Mouse (Mus musculus): ENCODE data around the gene Blcap.
"Not testable (repeated sequence)": the region's sequence is repeated elsewhere in the genome, so short reads cannot be mapped to it uniquely, and the experiment has no call there.

Blcap gene

DNA sequence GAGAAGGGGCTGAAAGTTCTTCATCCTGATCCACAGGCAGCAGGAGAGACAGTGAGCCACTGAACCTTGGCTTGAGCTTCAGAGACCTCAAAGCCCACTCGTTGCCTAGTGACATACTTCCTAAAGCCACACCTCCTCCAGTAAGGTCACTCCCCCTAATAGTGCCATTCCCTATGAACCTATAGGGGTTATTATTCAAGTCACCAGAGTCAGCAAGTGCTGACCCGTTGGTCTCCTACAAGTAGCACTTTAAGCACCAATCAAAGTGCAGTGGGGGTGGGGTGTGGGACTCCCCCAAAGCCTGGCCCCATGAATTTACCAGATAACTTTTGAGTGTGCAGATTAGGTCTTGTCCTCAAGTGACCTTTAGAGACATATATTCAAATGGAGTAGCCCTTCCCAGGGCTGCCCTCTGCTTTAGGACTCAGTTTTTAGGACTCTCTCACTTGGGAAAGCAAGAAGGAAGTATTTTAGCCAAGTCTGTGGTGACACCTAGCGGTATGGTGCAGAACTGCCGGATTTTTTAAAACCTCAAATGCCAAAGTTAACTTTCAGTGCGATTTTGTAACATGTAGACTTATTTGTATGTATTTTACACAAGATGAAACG is at the start of gene Blcap:
TSS of gene Blcap (minus strand) at position 51 of the 609 bp plus-strand sequence.
- DNase-seq (ENCODE audit: extremely low spot score, low read depth, low spot score), result peak; percentile 75

DNA sequence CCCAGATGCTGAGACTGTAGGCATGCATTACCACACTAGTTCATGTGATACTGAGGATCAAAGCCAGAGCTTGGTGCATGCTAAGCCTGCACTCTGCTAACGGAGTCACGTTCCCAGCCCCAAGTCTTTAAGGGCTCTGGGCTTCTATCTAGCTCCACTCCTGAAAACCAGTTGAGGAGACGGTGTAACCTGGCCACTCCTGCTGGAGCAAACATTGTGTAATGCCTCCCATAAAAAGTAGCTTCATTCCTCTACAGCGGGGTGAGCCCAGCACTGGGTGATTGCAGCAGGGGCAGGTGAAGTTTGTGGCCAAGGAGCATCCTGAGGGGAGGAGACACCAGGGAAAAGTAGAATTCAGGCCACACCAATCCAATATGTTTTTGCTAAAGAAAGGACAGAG is 47.3 kb upstream of the Blcap start:
- DNase-seq (ENCODE audit: extremely low spot score, low read depth, low spot score), result no peak

DNA sequence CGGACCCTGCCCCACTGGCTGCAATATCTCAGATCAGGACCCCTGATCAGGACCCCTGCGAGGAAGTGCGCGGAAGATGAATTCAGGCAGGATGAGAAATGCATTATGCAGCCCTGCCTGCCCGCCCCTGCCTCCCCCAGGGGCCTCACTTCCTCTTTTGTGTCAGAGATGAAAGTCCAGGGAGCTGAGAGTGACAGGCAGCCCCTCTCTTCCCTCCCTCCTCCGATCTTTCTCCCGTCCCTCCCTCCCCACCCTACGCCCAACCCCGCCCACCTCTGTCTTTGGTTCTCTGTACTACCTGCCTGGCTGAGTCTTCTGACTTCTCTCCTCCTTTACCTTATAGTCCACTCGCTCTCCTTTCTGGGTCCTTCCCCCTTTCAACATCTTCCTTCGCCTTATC is 42.9 kb upstream of the Blcap start:
- DNase-seq (ENCODE audit: extremely low spot score, low read depth, low spot score), result no peak

DNA sequence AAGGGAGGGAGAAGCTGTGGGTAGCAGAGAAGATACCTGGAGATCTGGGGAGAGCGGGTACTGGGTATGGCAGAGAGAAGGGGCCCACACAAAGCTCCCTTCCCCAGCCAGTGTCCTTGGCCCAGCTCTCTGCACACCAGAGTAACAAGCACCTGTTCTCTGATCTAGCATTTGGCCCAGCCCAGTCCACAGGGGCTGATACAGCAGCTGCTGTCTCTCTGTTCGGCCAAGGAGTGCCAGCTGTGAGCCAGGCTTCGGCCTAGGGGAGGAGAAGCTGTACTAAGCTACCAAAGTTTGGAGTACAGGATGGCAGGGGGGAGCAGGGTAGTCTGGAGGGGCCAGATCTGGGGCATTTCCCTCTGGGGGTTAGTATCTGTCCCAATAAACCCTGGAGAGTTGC is 40.7 kb upstream of the Blcap start:
- no peak for DNase-seq (ENCODE audit: extremely low spot score, low read depth, low spot score)

DNA sequence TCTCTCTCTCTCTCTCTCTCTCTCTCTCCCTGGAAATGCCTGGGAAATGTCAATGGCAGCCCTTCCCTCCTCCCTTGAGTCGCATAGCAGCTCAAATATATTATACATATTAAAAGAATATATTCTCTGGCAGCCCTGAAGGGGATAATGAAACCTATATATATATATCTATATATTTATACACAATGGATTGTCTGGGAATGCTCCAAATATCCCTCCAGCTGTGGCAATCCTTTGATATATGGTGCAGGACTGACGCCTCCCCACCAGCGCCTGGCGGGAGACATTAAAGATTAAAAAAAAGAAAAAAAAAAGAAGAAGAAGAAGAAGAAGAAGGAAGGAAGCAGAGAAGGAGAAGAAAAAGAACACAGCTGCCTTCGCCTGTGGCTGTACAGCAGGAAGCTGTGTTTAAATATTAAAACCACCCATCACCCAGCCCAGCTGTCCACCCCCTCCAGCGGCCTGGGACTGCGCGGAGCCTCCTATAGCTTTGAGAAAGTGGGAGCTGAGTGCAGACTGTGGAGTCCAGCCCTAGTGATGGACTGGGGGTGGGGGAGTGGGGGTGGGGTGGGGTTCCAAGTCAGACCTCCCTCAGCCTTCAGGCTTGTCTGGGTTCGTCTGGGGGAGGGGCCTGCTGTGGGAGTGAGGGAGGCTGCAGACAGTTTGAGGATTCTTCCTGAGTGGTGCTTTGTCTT is 36.6 kb upstream of the Blcap start:
- no peak for DNase-seq (ENCODE audit: extremely low spot score, low read depth, low spot score)

DNA sequence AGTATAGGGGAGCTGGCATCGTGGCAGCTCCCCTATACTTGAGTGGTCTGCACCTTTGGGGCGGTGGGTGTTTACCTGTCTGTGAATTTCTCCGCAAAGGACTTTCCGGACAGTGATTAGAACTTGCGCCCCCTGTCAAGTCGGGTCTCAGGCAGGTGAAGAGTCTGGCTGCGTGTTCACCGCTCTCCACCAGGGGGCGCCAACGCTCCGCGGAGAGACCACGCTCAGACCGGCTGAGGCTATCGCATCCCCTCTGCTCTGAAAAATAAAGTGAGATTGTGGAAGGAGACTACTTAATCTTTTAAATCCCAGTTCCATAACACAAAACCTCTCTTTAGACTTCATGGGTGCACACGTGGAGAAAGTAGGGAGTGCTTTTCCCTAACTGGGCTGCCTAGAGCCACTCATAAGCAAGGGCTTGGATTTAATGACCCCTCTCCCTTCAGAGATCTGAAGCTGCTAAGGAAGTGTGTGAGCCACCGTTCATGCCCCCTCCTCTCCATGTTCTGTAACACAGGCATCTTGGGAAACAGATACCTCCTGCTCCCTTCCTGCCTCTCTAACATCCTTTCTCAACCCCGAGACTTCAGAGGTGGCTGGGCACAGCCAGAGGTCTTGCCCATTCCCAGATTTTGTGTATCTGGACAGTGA is 34.1 kb upstream of the Blcap start:
- DNase-seq (ENCODE audit: extremely low spot score, low read depth, low spot score), result peak; percentile 41

DNA sequence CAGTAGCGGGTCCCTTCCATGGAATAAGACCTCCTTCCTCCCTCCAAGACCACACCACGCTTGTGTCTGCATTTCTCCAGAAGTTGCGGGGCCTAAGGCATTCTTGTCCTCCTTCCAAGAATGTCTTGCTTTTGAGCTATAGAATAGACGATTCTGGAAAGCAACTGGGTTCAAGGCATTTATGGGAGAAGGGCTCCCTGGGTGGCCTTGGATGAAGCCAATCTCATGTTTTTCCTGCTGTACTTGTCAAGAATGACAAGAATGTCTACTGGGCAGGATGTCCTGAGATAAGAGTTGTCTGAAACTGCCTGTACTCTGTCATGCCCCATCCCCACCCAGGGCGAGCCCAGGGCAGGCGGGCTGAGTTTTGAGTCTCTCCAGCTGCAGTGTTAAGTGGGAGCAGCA is 30.4 kb upstream of the Blcap start:
- DNase-seq (ENCODE audit: extremely low spot score, low read depth, low spot score), result no peak

DNA sequence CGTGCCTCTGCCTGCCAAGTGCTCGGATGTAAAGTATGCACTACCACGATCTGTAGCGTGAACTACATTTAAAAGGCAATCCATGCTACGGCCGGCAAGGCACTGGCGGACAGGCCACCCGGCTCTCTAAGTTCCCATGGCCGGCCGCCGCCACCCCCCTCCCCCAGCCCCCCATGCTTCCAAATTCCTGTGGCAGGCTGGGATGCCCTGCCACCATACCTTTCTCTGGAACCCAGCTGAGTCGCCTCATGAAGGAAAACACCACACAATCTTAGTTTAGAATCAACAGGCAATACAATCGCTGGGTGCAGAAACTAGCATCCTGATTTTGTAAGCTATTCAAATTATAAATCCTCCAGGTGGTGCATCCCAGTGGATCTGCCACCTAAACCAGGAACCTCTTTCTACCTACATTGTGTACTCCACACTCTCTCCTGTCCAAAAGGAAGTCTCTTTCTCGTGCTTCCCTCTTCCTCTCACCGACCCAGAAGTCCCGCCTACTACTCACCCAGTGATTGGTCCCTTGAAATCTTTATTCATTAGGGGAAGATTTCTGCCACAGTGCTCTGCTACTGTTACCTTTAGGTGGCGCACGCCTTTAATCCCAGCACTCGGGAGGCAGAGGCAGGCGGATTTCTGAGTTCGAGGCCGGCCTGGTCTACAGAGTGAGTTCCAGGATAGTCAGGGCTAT is 25.9 kb upstream of the Blcap start:
- DNase-seq (ENCODE audit: extremely low spot score, low read depth, low spot score), result no peak

DNA sequence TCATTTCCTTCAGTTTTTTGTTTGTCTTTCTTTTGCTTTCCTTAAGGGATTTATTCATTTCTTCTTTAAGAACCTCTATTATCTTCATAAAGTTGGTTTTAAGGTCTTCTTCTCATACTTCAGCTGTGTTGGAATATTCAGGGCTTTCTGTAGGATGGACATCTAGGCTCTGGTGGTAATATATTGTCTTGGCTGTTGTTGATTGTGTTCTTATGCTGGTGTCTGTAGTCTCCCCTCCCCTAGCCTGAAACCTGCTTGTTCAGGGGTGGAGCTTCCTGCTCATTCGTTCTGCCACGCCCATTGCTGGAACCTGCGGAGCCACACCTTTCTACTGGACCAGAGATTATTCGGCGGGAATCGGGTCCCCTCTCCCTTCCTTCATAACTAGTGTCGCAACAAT is 14.3 kb upstream of the Blcap start:
- not testable (repeated sequence) for DNase-seq (ENCODE audit: extremely low spot score, low read depth, low spot score)

DNA sequence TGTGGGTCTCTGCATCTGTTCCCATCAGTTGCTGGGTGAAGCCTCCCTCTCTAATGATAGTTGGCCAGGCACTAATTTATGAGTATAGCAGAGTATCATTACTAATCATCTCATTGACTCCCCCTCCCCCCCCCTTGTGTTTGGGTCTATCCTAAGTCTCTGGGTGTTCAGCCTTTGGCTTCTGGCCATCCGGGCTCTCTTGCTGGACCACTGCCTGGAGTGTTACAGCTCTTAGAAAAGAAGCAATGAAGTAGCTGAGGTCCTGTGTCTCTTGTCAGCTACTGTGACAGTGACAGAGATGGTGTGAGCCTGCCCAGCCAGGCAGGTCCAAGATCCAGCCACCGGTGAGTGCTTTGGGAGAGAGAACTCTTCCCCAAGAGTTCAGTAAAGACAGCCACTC is 1.7 kb upstream of the Blcap start:
- DNase-seq (ENCODE audit: extremely low spot score, low read depth, low spot score), result no peak

DNA sequence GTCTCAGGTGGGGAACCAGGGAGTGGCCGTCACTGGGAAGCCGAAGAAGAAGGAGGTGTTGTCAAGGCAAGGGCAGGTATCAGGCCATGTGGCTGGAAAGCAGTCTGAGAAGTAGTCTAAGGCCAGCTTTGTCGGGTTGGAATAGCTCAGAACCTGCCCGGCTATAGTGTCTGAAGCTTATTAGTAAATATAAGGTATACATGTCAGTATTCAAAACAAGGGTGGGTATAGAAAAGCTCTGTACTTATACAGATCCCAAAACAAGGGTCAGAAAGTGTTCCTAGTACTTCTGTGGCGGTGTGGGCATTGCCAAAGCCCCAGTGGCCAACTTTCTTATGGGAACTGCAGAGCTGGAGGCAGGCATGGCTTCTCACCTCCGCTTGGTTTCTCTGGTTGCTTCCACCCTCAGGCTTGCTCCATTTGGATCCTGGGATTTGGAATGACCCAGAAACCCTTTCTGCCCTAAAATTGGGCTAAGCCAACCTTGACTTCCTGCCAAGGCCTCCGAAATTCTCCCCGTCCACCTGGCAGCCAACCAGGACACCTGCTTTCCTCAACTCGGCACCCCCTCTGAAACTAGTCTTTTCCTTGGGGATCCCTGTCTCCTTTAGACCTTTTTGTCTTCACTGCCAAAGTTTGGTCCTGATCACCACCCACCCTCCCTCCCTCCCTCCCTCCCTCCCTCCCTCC is 1.1 kb downstream of the Blcap start:
- no peak for DNase-seq (ENCODE audit: extremely low spot score, low read depth, low spot score)

DNA sequence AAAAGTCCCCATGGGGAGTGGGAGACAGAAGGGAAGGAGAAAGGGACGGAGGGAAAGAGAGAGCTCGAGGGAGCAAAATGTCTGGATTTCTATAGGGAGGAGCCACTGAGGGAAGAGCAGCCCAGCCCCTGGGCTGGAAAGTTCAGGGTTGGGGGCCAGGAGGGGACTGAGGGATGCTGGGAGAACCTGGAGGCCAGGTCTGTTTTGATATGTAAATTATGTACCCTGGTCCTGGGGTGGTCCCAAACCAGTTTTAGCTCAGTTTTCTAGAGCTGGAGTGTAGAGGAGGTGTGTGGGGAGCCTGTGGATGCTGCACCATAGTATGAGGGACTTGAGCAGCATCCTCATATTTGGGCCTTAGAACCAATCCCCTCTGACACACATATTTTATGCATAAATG is 2.2 kb downstream of the Blcap start:
- no peak for DNase-seq (ENCODE audit: extremely low spot score, low read depth, low spot score)

DNA sequence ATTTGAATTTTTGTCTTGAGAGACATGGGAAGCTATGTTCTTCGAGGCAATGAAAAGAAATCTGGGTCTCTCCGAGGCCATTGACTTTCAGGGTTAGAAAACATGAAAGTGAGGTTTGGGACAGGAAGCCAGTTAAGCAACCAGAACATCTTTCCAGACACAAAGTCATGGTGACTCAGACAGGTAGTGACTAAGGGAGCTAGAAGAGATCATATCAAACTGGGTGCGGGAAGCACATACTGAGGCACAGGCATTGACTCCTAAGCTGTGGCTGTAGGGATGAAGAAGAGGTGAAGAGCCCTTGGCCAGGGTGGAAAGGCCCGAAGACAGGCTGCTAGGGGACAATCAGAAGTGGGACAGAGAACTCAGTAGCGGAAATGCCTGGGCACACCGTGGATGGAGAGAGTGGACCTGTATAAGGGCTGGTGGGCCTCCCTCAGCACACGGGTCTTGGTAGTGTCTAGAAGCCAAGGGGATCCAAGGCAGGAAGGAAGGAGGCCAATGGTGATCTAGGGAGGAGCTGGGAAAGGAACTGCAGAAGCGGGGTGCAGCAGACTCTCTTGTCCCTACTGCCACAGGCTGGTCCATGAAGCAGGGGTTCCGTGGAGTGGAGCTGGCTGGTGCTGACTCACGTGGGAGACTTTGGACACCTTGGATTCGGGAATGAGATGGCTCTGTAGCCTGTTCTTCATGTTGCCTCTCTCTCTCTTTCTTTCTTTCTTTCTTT is 3.7 kb downstream of the Blcap start:
- no peak for DNase-seq (ENCODE audit: extremely low spot score, low read depth, low spot score)

DNA sequence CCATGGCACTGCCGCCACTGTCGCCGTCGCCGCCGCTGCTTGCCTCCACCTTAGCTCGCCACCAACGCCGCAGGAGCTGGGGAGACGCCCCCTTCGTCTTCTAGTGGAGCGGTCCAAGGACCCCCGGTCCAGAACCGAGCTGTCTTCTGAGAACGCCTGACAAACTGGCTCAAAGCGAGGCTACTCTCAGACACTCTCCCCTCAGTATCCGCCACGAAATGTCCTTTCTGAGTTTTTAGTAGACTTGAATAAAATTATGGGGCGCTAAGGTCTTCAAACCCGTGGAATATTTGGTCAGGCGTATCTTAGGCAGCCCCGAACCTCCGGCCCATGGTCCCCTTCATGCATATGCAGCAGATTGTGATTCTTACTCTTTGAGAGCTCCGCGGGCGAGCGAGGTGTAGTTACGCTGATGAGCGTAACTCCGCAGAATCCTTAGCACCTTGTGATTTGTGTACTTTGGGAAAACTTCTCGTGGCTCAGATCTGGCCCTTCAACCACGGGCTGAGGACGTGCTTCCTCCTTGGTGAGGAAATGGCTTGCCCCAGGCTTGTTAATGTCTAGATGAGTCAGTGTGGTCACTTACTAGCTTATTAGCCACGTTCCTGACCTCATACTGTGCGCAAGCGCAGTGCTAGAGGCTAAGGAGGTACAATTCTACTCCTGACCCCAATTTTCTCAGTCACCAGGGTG is 4.7 kb downstream of the Blcap start:
- peak; percentile 88 for DNase-seq (ENCODE audit: extremely low spot score, low read depth, low spot score)

DNA sequence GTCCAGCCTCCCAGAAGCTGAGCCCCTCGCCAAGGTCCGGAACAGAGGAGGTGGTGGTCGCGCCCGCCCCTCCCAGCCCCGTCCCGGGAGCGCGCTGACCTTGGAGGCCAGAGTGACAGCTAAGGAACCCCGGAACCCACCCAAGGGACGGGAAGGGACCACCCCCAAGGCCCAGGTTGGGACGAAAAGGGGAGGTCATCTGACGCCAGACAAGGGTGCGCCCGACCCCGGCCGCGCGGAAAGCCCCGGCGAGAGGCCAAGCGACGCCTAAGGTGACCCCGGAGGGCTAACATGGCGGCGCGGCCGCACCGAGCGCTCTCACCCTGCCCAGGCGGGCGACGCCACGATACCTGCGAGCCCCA is 5.2 kb downstream of the Blcap start:
- DNase-seq (ENCODE audit: extremely low spot score, low read depth, low spot score), result no peak

DNA sequence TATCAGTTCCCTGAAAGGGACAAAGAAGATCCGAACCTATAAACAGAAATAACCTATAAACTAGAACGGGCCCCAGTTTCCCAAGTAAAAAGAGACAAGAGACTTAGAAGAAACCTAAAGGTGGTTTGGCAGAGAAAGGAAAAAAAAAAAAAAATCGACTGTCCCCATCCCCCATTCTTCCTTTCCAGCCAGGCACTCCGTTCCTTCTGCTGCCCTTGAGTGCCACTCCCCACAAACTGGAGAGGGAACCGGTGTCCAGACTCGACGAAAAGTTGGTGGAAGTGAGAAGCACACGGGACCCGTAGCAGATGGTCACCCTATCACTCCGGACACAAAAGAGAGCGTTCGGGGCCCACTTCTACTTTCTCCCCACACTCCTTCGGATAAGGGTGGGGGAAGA is 5.6 kb downstream of the Blcap start:
- DNase-seq (ENCODE audit: extremely low spot score, low read depth, low spot score), result no peak

DNA sequence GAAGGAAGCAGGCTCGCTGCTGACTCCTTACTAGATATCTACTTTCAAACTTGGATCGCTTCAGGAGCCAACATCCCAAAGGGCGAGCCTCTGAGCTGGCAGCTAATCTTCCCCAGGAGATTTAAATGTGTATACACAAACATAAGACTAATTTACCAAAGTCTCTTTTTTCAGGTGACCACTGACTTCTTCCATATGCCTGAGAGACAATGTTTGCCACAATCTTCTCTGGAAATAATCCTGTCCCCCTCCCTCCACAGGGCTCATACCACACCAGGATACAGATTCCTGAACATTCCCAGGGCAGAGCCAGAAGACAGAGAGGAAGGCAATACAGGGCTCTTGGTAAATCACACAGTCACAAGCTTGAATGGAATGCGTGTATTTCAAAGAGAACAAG is 6.4 kb downstream of the Blcap start:
- DNase-seq (ENCODE audit: extremely low spot score, low read depth, low spot score), result no peak

DNA sequence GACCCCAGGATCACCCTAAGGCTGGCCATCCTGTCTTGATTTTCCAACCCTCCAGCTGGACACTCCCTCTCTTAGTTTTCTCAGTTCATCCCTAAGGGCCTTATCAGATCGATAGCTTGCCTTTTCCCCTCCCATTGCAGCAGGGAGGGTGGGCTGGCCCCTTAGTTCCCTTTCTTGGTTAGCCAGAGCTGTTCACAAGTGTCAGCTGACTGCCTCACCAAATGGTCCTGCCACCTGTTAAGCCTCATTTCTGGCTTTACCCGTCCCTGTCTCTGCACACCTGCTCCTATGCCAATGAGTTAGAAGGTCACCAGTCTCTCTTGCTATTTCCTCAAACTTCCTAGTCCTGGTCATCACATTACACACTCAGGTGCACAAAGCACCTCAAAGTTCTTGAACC is 8.0 kb downstream of the Blcap start:
- DNase-seq (ENCODE audit: extremely low spot score, low read depth, low spot score), result no peak

DNA sequence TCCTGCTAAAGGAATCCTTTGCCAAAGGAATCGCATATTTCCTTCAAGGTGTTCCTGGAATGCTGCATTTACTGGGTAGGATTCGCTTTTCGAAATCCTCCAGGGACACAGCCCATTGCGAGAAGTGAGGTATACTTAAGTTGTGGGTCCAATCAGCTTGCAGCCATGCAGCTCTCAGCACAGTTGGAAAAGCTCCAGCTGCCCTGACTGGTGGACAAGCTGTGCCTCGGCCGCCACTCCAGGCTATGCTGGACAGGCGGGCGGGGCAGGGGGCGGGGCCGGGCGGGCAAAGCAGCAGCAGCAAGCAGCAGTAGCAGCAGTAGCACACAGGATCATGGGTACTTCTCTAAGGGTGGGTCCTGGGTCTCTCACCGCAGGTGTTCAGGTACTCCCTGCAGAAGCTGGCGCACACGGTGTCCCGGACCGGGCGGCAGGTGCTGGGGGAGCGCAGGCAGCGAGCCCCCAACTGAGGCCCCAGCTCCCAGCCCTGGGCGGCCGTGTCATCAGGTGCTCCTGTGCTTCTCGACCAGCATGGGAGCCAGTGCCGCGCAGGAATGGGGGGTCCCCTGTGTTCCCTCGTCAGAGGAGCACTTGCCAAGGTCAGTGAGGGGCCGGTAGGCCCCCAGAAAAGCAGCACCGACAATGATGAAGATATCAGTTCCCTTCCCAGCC is 9.8 kb downstream of the Blcap start:
- no peak for DNase-seq (ENCODE audit: extremely low spot score, low read depth, low spot score)

DNA sequence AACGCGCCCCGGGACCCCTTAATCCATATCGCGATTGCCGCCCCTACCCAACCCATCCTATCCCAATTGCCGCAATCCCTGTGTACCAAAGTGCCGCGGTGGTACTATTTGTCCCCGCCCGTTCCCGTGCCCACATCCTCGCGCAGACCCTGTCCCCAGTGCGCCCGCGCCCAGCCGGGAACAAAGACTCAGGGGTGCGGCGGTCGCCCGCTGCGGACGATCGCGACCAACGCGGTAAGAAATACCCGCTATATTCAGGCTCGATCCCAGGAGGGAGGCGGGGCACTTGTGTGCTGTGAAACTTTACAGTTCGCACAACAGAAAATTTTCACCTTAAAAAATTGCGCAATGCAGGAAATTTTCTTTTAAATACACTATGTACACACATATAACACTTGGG is 10.8 kb downstream of the Blcap start:
- DNase-seq (ENCODE audit: extremely low spot score, low read depth, low spot score), result no peak
